Mouse (Mus musculus) monocyte, adult 5-6 weeks (primary cell): ENCODE results near the gene Iqcd. TPM values are rescaled to one million over a fixed set of nuclear protein-coding genes. Genes with fewer than 3 reads are reported as not detected.
A peak's percentile ranks its signal among the peaks of the same experiment; 100 is the strongest.

ENCODE experiments used
- ATAC-seq: fragments of 153-309, 156-312 bp; replicated peaks from 2 replicates; pipeline ENCODE4 v1.8.0; 2017; ENCODE audit warnings: mild to moderate bottlenecking; ENCODE audit not compliant: low TSS enrichment, insufficient number of reproducible peaks, severe bottlenecking, poor library complexity, low FRiP score
- total RNA-seq: library from RNA; stranded (forward); fragments of 200-1000, 200-491, 200-594 nt; gene quantifications from 3 replicates; pipeline ENCODE4 v1.2.3, GENCODE M21; 2017

Gene Iqcd
- total RNA-seq, 1 experiment from 2014 or later: 0.57 TPM

DNA sequence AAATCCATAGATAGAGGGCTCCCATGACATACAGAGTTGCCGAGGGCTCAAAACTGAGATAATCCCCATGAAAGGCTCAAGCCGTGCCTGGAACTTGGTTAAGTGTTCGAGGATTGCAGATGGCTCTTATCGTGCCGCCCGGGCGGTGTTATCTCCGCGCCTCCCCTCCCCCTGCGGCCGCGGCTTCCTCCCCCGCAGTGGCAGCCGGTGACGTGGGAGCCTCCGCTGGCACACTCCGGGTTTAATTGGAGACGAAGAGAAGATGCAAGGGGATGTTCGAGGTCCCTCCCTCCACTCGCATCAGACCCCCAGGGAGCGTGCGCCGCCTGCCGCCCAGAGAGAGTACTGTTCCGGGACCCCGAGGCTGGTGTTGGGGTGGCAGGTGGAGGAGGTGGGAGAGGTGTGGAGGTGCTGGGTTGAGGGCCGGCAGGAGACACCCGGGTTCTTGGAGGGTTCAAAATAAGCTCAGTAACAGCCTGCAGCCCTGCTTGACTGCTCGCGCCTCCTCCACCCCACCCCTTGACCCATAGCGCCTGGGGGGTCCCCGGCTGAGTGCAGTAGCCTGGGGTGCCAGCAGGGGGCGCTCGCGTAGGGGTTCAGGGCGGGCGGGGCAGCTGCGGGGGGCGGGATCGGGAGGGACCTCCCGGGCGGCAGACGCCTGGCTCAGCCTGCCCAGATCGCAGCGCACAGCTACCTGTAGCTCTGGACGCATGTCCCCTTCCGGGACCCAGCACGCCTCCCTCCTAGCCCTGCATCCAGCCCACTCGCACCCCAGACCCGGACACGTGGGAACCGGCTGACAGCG is 60.0 kb downstream of the Iqcd start, which contains the start of gene Rasal1:
TSS of gene Rasal1 (plus strand) at position 244 of the 805 bp plus-strand sequence.
- ATAC-seq: peak; percentile 42

DNA sequence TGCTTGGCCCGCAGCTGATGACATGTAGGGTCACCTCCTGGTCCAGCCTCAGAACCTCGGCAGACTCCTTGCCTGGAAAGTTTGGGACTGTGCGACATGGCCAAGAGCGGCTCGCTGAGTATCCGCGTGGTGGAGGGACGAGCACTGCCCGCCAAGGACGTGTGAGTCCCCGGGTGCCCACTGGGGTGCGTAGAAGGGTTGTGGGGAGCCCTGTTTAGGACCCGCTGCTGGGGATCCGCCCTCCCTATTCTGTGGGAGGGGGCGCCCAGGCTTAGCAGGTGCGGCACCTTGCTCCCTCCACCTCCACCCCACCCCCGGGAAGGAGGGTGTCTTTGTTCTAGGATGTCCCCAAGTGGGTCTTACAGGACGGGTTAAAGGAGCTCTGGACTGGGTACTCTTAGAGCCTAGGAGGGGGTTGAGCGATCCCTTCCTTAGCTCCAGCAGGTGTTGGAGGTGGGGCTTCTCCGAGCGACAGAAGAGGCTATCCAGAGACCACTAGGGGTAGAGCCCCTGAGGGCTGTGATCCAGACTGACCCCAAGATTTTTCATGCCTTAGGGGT is 60.6 kb downstream of the Iqcd start:
- no peak for ATAC-seq

DNA sequence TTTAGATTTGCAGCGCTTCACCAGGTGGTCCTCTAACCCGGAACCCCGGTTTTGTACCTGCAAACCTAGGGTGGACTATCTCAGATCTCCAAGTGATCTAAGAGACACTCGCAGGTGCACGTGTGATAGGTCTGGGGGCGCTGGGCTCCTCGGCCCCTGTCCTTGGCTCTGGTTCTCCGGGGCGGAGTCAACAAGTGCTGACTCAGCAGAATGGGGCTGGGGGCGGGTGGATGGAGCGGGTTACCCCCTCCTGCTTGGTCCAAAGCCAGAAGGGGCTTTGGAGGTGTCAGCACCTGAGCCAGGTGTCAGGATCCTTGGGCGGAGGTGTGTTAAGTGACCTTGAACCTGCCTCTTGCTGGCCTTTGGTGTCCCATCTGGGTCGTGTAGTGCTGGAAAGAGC is 61.1 kb downstream of the Iqcd start:
- ATAC-seq: no peak

DNA sequence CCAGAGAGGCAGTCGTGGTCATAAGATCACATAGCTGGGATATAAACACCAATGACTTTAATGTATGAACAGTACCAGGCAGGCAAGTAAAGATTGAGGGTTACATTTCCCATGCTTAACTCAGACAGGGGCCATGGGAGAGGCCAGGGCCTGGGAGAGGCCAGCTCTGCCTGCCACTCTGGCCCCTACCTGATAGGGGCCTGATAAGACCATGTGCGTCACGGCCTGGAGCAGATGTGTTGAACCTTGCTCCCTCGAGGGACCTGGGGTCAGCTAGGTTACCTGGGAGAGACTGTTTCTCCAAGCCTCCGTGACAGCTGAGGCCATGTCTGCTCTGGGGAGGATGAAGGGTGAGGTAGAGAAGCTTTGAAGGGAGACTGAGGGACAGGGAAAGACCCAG is 62.4 kb downstream of the Iqcd start:
- ATAC-seq: no peak

DNA sequence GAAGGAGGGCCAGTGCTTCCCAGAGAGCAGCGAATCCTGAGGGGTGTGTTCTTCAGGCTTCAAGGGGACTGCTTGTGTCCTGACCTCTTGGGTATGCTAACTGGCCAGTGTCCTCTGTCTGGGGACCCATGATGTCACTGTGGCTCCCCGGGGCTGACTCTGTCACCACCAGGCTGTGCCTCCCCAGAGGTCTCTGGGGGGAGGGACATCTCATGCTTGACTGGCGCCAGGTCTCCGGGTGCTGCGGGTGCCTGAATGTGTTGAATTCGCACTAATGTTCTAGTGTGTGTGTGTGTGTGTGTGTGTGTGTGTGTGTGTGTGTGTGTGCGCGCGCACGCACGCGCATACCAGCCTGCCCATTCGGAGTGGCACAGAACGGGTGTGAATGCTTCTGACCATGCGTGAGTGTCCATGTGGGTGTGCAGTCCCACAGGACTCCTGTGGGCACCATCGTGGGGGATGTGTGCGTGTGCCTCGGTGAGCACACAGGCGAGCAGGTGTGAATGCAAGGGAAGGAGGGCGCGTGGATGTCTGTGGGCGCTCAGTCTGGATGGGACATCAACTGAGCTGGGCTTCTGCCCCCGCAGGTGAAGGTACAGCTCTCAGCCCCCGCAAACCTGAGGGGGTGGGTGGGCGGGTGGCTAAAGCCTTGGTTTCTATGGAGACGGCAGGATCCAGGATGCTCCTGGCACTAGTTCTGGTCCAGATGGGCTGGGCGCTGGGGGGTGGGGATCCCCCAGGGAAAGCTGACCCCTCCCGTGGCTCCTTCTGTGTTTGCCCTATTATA is 64.3 kb downstream of the Iqcd start:
- no peak for ATAC-seq

DNA sequence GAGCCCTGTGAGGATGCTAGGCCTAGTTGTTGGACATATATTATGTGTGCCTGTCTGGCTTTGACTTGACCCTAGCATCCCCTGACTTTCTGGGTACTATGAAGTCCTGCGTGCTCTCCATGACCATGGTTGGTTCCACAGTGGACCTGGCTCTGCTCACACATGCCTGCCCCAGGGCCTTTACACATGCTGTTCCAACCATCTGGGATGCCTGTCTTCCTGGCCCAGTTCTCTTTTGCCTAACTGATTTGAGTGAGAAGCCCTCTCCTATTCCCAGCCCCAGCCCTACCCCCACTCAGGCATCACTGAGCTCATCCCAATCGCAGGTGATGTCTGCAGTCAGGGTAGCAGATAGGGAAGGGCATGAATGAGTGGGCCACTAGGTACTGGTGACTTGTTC is 65.1 kb downstream of the Iqcd start:
- ATAC-seq: no peak

DNA sequence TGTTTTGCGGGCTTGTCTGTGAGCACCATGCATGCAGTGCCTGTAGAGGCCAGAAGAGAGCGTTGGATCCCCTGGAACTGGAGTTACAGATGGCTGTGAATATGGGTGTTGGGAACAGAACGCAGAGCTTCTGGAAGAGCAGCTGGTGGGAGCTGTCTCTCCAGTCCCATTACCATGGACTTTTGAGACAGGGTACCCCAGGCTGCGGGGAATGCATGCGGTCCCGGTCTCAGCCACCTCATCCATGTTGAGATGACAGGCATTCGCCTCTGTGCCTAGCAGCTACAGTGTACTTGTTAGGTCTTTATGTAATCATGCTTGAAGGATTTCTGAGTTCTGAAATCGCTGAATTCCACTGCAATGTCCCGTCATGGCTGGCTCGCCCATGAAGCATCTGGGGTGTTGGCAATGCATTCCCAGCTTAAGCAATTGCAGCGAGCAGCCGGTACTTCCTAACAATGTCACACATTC is 67.5 kb downstream of the Iqcd start:
- no peak for ATAC-seq

Other genes with a start within 250 kb of the Iqcd start
- not detected in 3 replicates for gene Lhx5, start 157.3 kb upstream of the Iqcd start, total RNA-seq
- not detected in 3 replicates for gene Sdsl, start 116.2 kb upstream of the Iqcd start, total RNA-seq
- gene Sds, start 112.5 kb upstream of the Iqcd start, total RNA-seq: not detected in 3 replicates
- gene Plbd2, start 85.4 kb upstream of the Iqcd start, total RNA-seq: 8.9 to 11.3 TPM (median 11.2 TPM) in 3 replicates
- gene Slc8b1, start 77.8 kb upstream of the Iqcd start, total RNA-seq: 72.9 to 104 TPM (median 90.4 TPM) in 3 replicates
- gene Tpcn1, start 343 bp upstream of the Iqcd start, total RNA-seq: 8.1 to 8.8 TPM (median 8.5 TPM) in 3 replicates
- gene Rita1, start 23.6 kb downstream of the Iqcd start, total RNA-seq: 0.43 to 4.0 TPM (median 1.1 TPM) in 3 replicates
- gene Ddx54, start 23.7 kb downstream of the Iqcd start, total RNA-seq: 42.2 to 59.5 TPM (median 55.9 TPM) in 3 replicates
- gene Cfap73, start 45.2 kb downstream of the Iqcd start, total RNA-seq: not detected in 3 replicates
- 0.48 to 0.49 TPM in 2 of 3 replicates, not detected in the other for gene Rasal1, start 59.8 kb downstream of the Iqcd start, total RNA-seq
- gene Dtx1, start 122.9 kb downstream of the Iqcd start, total RNA-seq: 5.4 to 12.1 TPM (median 8.1 TPM) in 3 replicates
- 2.2 to 8.7 TPM (median 5.3 TPM) in 3 replicates for gene Oas2, start 160.8 kb downstream of the Iqcd start, total RNA-seq
- 6.3 to 13.2 TPM (median 8.3 TPM) in 3 replicates for gene Oas3, start 188.6 kb downstream of the Iqcd start, total RNA-seq
- gene Oas1e, start 206.5 kb downstream of the Iqcd start, total RNA-seq: not detected in 3 replicates
- 5.0 to 10.6 TPM (median 7.6 TPM) in 3 replicates for gene Oas1c, start 223.5 kb downstream of the Iqcd start, total RNA-seq